Mouse (Mus musculus): ENCODE results near the gene Trim7. TPM values are rescaled to one million over a fixed set of nuclear protein-coding genes. Genes with fewer than 3 reads are reported as not detected.
"Not testable (repeated sequence)": the region's sequence is repeated elsewhere in the genome, so short reads cannot be mapped to it uniquely, and the experiment has no call there.

The Trim7 gene
- polyA plus RNA-seq, 1 experiment: 53.6 TPM

- TF ChIP-seq POLR2A (IDR thresholded peaks at IDR 0.05; ENCODE audit: low read depth, low read length) (no peak), CTCF (IDR thresholded peaks at IDR 0.05; ENCODE audit: extremely low read depth, insufficient read depth, insufficient read length, insufficient replicate concordance) (peak; percentile 43; the same call in 1 of the 2 replicates)
- WGBS: under 1% methylated on average over 4 of the region's 4 CpGs
- peak; percentile 65 for DNase-seq (ENCODE audit: low read depth in 1 of 2, low spot score in 2 of 2)
- peaks cover 7% of the 10 kb centered on the region; the same call in 1 of the 2 replicates for H3K4me1 ChIP-seq (ENCODE audit: control insufficient read depth, insufficient read depth, insufficient read length)
- no peaks in the 10 kb centered on the region for H3K27me3 ChIP-seq (ENCODE audit: control insufficient read depth, insufficient read depth, low read length)
- no peak overlapping the region for H3K27ac ChIP-seq (ENCODE audit: insufficient read depth, low read length)
- H3K36me3 ChIP-seq (ENCODE audit: control insufficient read depth, insufficient read depth, low read length): no peaks in the 10 kb centered on the region
- no peak overlapping the region for H3K4me3 ChIP-seq (ENCODE audit: extremely low read depth, insufficient read depth, insufficient read length)
These were observed 48.5 kb downstream of the Trim7 start for GRCm38 (mm10) chr11:48874465-48874864.

- H3K27ac ChIP-seq (ENCODE audit: insufficient read depth, low read length); H3K4me3 ChIP-seq (ENCODE audit: extremely low read depth, insufficient read depth, insufficient read length); H3K27me3 ChIP-seq (ENCODE audit: control insufficient read depth, insufficient read depth, low read length); H3K36me3 ChIP-seq (ENCODE audit: control insufficient read depth, insufficient read depth, low read length); H3K4me1 ChIP-seq (ENCODE audit: control insufficient read depth, insufficient read depth, insufficient read length); DNase-seq (ENCODE audit: low read depth in 1 of 2, low spot score in 2 of 2): not testable (repeated sequence)
- WGBS: 94% methylated on average over 1 of the region's 1 CpGs
These were observed 49.5 kb downstream of the Trim7 start for GRCm38 (mm10) chr11:48875343-48875837.

- no peak overlapping the region for H3K4me3 ChIP-seq (ENCODE audit: extremely low read depth, insufficient read depth, insufficient read length)
- H3K36me3 ChIP-seq (ENCODE audit: control insufficient read depth, insufficient read depth, low read length): no peaks in the 10 kb centered on the region
- H3K27me3 ChIP-seq (ENCODE audit: control insufficient read depth, insufficient read depth, low read length): no peaks in the 10 kb centered on the region
- no peak overlapping the region for H3K27ac ChIP-seq (ENCODE audit: insufficient read depth, low read length)
- H3K4me1 ChIP-seq (ENCODE audit: control insufficient read depth, insufficient read depth, insufficient read length): peaks cover 7% of the 10 kb centered on the region; the same call in 1 of the 2 replicates
- TF ChIP-seq POLR2A (IDR thresholded peaks at IDR 0.05; ENCODE audit: low read depth, low read length) (no peak), CTCF (IDR thresholded peaks at IDR 0.05; ENCODE audit: extremely low read depth, insufficient read depth, insufficient read length, insufficient replicate concordance) (no peak)
- no peak for DNase-seq (ENCODE audit: low read depth in 1 of 2, low spot score in 2 of 2)
- WGBS: 100% methylated on average over 1 of the region's 1 CpGs
These were observed 50.7 kb downstream of the Trim7 start for GRCm38 (mm10) chr11:48876680-48877079.

GRCm38 (mm10) chr11:48898812-48899431 is 73.0 kb downstream of the Trim7 start:
- DNase-seq (ENCODE audit: low read depth in 1 of 2, low spot score in 2 of 2): no peak
- Histone ChIP-seq H3K27ac (ENCODE audit: insufficient read depth, low read length) (peak overlapping the region; percentile 46; the same call in 1 of the 2 replicates), H3K36me3 (ENCODE audit: control insufficient read depth, insufficient read depth, low read length) (no peaks in the 10 kb centered on the region), H3K27me3 (ENCODE audit: control insufficient read depth, insufficient read depth, low read length) (no peaks in the 10 kb centered on the region), H3K4me3 (ENCODE audit: extremely low read depth, insufficient read depth, insufficient read length) (no peak overlapping the region), H3K4me1 (ENCODE audit: control insufficient read depth, insufficient read depth, insufficient read length) (peaks cover 18% of the 10 kb centered on the region)
- TF ChIP-seq CTCF (IDR thresholded peaks at IDR 0.05; ENCODE audit: extremely low read depth, insufficient read depth, insufficient read length, insufficient replicate concordance): no peak
- no peak for TF ChIP-seq POLR2A (IDR thresholded peaks at IDR 0.05; ENCODE audit: low read depth, low read length)
- WGBS: 60% methylated on average over 2 of the region's 2 CpGs

- peak overlapping the region; percentile 81 for H3K27ac ChIP-seq (ENCODE audit: insufficient read depth, low read length)
- peak; percentile 29 to 42 for DNase-seq (ENCODE audit: low read depth in 1 of 2, low spot score in 2 of 2)
- peaks cover 18% of the 10 kb centered on the region for H3K4me1 ChIP-seq (ENCODE audit: control insufficient read depth, insufficient read depth, insufficient read length)
- not testable (repeated sequence) for H3K27me3 ChIP-seq (ENCODE audit: control insufficient read depth, insufficient read depth, low read length); H3K36me3 ChIP-seq (ENCODE audit: control insufficient read depth, insufficient read depth, low read length)
- 35% methylated on average over 6 of the region's 6 CpGs for WGBS
- peak overlapping the region; percentile 36; the same call in 1 of the 2 replicates for H3K4me3 ChIP-seq (ENCODE audit: extremely low read depth, insufficient read depth, insufficient read length)
These were observed 75.0 kb downstream of the Trim7 start for GRCm38 (mm10) chr11:48900654-48901566.

GRCm38 (mm10) chr11:48901567-48901930 is 75.6 kb downstream of the Trim7 start:
- 38% methylated on average over 1 of the region's 1 CpGs for WGBS
- H3K4me1 ChIP-seq (ENCODE audit: control insufficient read depth, insufficient read depth, insufficient read length): peaks cover 18% of the 10 kb centered on the region
- DNase-seq (ENCODE audit: low read depth in 1 of 2, low spot score in 2 of 2): peak; percentile 33 to 35
- H3K4me3 ChIP-seq (ENCODE audit: extremely low read depth, insufficient read depth, insufficient read length); H3K27me3 ChIP-seq (ENCODE audit: control insufficient read depth, insufficient read depth, low read length); H3K36me3 ChIP-seq (ENCODE audit: control insufficient read depth, insufficient read depth, low read length): not testable (repeated sequence)
- H3K27ac ChIP-seq (ENCODE audit: insufficient read depth, low read length): peak overlapping the region; percentile 81

Other genes with a start within 250 kb of the Trim7 start
- gene Rack1, start 25.8 kb upstream of the Trim7 start, polyA plus RNA-seq (2012; rRNA removed): 2,204 and 3,047 TPM in 2 replicates
- 24.4 and 24.7 TPM in 2 replicates for gene Trim41, start 8.8 kb upstream of the Trim7 start, polyA plus RNA-seq (2012; rRNA removed)
- gene Gm12184, start 515 bp downstream of the Trim7 start, polyA plus RNA-seq (2012; rRNA removed): 3.9 and 6.1 TPM in 2 replicates
- gene Irgm1, start 45.5 kb downstream of the Trim7 start, polyA plus RNA-seq (2012; rRNA removed): 10.6 and 13.0 TPM in 2 replicates
- 0.36 and 0.37 TPM in 2 replicates for gene Gm5431, start 76.1 kb downstream of the Trim7 start, polyA plus RNA-seq (2012; rRNA removed)
- gene Psme2b, start 120.0 kb downstream of the Trim7 start, polyA plus RNA-seq (2012; rRNA removed): 8.3 and 12.9 TPM in 2 replicates
- 0.05 and 0.22 TPM in 2 replicates for gene Olfr56, start 152.7 kb downstream of the Trim7 start, polyA plus RNA-seq (2012; rRNA removed)
- gene 9930111J21Rik1, start 153.3 kb downstream of the Trim7 start, polyA plus RNA-seq (2012; rRNA removed): 16.0 and 17.9 TPM in 2 replicates
- gene Gm12185, start 166.1 kb downstream of the Trim7 start, polyA plus RNA-seq (2012; rRNA removed): 0.23 and 0.36 TPM in 2 replicates
- 2.1 and 2.5 TPM in 2 replicates for gene Tgtp1, start 168.0 kb downstream of the Trim7 start, polyA plus RNA-seq (2012; rRNA removed)
- 10.8 and 11.0 TPM in 2 replicates for gene 9930111J21Rik2, start 225.1 kb downstream of the Trim7 start, polyA plus RNA-seq (2012; rRNA removed)
- gene Tgtp2, start 238.1 kb downstream of the Trim7 start, polyA plus RNA-seq (2012; rRNA removed): 7.1 and 19.6 TPM in 2 replicates